Mouse (Mus musculus): Measurements from ENCODE around the gene Flt1.

Gene Flt1

GRCm38 (mm10) chr5:147725831-147726700 is at the start of gene Flt1:
Flt1 (minus strand) TSS chr5:147726011.
- peak; percentile 51 for DNase-seq (ENCODE audit: low spot score)

GRCm38 (mm10) chr5:147775222-147775621 is 49.4 kb upstream of the Flt1 start:
- no peak for DNase-seq (ENCODE audit: low spot score)

- no peak for DNase-seq (ENCODE audit: low spot score)
These were observed 44.1 kb upstream of the Flt1 start for GRCm38 (mm10) chr5:147769918-147770317.

- DNase-seq (ENCODE audit: low spot score) = no peak
These were observed 38.2 kb upstream of the Flt1 start for GRCm38 (mm10) chr5:147764061-147764460.

GRCm38 (mm10) chr5:147761984-147762383 is 36.2 kb upstream of the Flt1 start:
- DNase-seq (ENCODE audit: low spot score) = no peak

GRCm38 (mm10) chr5:147761275-147761674 is 35.5 kb upstream of the Flt1 start:
- no peak for DNase-seq (ENCODE audit: low spot score)

GRCm38 (mm10) chr5:147758640-147759319 is 33.0 kb upstream of the Flt1 start:
- no peak for DNase-seq (ENCODE audit: low spot score)

- DNase-seq (ENCODE audit: low spot score) = no peak
These were observed 32.2 kb upstream of the Flt1 start for GRCm38 (mm10) chr5:147757832-147758587.

GRCm38 (mm10) chr5:147752914-147753341 is 27.1 kb upstream of the Flt1 start:
- no peak for DNase-seq (ENCODE audit: low spot score)

GRCm38 (mm10) chr5:147751673-147752130 is 25.9 kb upstream of the Flt1 start:
- DNase-seq (ENCODE audit: low spot score) = peak; percentile 49

GRCm38 (mm10) chr5:147749972-147750371 is 24.2 kb upstream of the Flt1 start:
- no peak for DNase-seq (ENCODE audit: low spot score)

GRCm38 (mm10) chr5:147748081-147748581 is 22.3 kb upstream of the Flt1 start:
- DNase-seq (ENCODE audit: low spot score) = peak; percentile 63

GRCm38 (mm10) chr5:147744900-147745653 is 19.3 kb upstream of the Flt1 start:
- DNase-seq (ENCODE audit: low spot score) = no peak

- no peak for DNase-seq (ENCODE audit: low spot score)
These were observed 16.8 kb upstream of the Flt1 start for GRCm38 (mm10) chr5:147742468-147743111.

- no peak for DNase-seq (ENCODE audit: low spot score)
These were observed 11.0 kb upstream of the Flt1 start for GRCm38 (mm10) chr5:147736766-147737280.

- DNase-seq (ENCODE audit: low spot score) = no peak
These were observed 7.9 kb upstream of the Flt1 start for GRCm38 (mm10) chr5:147733682-147734081.

- no peak for DNase-seq (ENCODE audit: low spot score)
These were observed 7.1 kb upstream of the Flt1 start for GRCm38 (mm10) chr5:147732926-147733325.

- DNase-seq (ENCODE audit: low spot score) = no peak
These were observed 1.7 kb upstream of the Flt1 start for GRCm38 (mm10) chr5:147727481-147727880.

- no peak for DNase-seq (ENCODE audit: low spot score)
These were observed 1.0 kb upstream of the Flt1 start for GRCm38 (mm10) chr5:147726701-147727393.

All from testis, postnatal 10 days (tissue).